Mouse (Mus musculus) embryonic fibroblast, embryonic 13.5 days (primary cell): ENCODE measurements around the gene Fnbp1.

Source experiments
- CTCF ChIP-seq: IDR thresholded peaks from 2 replicates; pipeline ENCODE4 v1.5.1; 2011; ENCODE audit warnings: mild to moderate bottlenecking, control low read depth, low read length, moderate library complexity, borderline replicate concordance; ENCODE audit not compliant: insufficient read depth
- POLR2A ChIP-seq: IDR thresholded peaks from 2 replicates; pipeline ENCODE4 v1.6.1; 2011; ENCODE audit warnings: low read depth, mild to moderate bottlenecking, control low read depth, low read length, moderate library complexity

DNA sequence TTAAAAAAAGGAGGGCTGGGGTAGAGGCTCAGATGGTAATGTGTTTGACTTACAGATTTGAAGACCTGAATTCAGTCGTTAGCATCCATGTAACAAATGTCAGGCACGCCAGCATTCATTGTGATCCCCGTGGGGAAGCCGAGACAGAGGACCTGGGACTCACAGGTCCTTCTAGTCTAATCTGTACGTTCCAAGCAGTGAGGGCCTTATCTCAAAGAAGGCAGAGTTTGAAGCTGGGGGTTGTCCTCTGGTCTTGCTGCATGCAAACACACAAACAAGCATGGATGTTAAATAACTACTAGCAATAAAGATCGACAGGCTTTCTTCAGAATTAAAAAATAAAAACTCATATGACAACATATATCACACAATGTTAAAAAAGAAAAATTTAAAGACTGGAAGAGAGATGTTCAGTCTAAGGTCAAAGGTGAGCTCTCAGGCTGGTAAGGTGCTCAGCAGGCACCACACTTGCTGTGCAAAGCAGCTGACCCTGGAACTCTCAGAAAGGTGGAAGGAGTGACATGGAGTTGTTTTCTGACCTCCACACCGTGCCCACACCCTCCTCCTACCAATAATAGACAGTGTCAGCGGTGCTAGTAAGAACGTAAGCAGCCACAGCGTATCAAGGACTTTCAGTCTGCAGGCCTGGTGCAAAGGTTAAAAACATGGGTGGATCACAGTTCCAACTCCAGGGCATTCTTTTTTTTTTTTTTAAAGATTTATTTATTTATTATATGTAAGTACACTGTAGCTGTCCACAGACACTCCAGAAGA, 18.5 kb upstream of the Fnbp1 start:
- TF ChIP-seq CTCF (no peak), POLR2A (no peak)
